Mouse (Mus musculus) embryonic fibroblast, embryonic 13.5 days (primary cell): ENCODE measurements around the gene Micall2.

ENCODE experiments used
- CTCF ChIP-seq: IDR thresholded peaks from 2 replicates; pipeline ENCODE4 v1.5.1; 2011; ENCODE audit warnings: mild to moderate bottlenecking, control low read depth, low read length, moderate library complexity, borderline replicate concordance; ENCODE audit not compliant: insufficient read depth
- POLR2A ChIP-seq: IDR thresholded peaks from 2 replicates; pipeline ENCODE4 v1.6.1; 2011; ENCODE audit warnings: low read depth, mild to moderate bottlenecking, control low read depth, low read length, moderate library complexity

- TF ChIP-seq CTCF (no peak), POLR2A (no peak)
These were observed 39.2 kb downstream of the Micall2 start for GRCm38 (mm10) chr5:139696954-139697353.
